Mouse (Mus musculus): Measurements from ENCODE around the gene Enah.

- no peak for TF ChIP-seq MYB (IDR thresholded peaks at IDR 0.05; ENCODE audit: low read depth, low read length)
- TF ChIP-seq POLR2A (IDR thresholded peaks at IDR 0.05; ENCODE audit: control insufficient read depth in 1 of 2, insufficient read depth in 1 of 2, low read depth in 1 of 2, low read length in 2 of 2, poor library complexity in 1 of 2): no peak
- no peak for TF ChIP-seq TCF12 (IDR thresholded peaks at IDR 0.05; ENCODE audit: low read depth, low read length)
- no peak for TF ChIP-seq CTCF (IDR thresholded peaks at IDR 0.05 in 2 of 3, conservative IDR thresholded peaks at IDR 0.05 in 1 of 3; ENCODE audit: control insufficient read depth in 1 of 3, insufficient read depth in 1 of 3, low read depth in 2 of 3, low read length in 3 of 3, poor library complexity in 1 of 3, severe bottlenecking in 1 of 3)
- no peak for TF ChIP-seq HCFC1 (IDR thresholded peaks at IDR 0.05; ENCODE audit: low read depth, low read length)
- TF ChIP-seq UBTF (IDR thresholded peaks at IDR 0.05; ENCODE audit: borderline replicate concordance, insufficient read depth, low read depth, low read length): no peak
- no peak for TF ChIP-seq EP300 (IDR thresholded peaks at IDR 0.05; ENCODE audit: low read depth in 1 of 2, low read length in 2 of 2)
- no peak for TF ChIP-seq MYC (IDR thresholded peaks at IDR 0.05; ENCODE audit: low read depth, low read length)
- no peak for TF ChIP-seq ZC3H11A (IDR thresholded peaks at IDR 0.05; ENCODE audit: low read depth, low read length)
Measured at GRCm38 (mm10) chr1:181974897-181975296, 44.9 kb downstream of the Enah start.

Data from MEL (cell line).